Mouse (Mus musculus) spleen, adult 18-20 months (tissue): ENCODE measurements around the gene Csk.

Source experiments
- DNase-seq, 2 experiments: peaks; one replicate each; pipeline ENCODE4 v3.0.0; 2022; ENCODE audit warnings: mixed read lengths in 2 of 2

Gene Csk

DNA sequence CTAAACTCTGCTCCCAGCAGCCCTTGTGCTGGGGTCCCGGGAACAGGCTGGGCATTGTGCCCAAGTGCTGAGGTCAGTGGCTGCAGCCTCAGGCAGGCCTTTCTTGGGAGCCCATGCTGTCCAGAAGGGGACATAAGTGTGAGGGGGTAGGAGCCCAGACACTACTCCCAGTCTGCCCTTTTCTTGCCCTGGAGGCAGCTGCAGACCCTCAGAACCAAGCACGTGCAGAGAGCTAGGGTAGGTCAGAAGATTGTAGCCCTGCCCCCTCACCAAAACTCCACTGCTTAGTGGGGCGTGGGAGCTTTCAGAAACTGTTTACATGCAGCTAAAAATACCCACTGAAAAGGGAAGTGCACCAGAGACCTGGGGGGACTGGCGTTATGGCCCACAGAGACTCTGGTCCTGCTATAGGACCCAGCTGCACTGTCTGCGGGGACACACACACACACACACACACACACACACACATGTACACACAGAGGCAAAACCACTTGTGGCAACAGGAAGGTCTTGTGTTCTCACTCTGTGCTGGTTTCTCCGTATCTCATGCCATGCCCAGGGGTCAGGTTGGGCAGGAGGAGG, 15.6 kb downstream of the Csk start:
- DNase-seq: peak; percentile 65 to 78

DNA sequence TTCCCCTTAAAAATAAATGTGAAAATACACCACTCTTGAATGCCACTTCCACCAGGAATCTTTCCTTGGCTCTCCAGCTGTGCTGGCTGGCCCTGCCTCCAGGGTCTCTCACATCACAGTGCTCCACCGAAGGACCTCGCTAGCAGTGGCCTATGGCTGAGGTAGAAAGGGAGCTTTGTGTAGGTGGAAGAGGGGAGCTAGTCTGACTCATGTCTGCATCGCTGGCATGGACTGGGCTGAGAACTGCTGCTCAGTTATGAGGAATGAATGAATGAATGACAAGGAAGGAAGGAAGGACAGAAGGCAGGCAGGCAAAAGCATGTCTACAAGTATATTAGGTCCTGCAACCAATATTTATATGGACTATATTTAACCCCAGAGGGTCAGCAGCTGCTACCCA, 16.2 kb downstream of the Csk start:
- DNase-seq: peak in 1 of 2 experiments; percentile 15

DNA sequence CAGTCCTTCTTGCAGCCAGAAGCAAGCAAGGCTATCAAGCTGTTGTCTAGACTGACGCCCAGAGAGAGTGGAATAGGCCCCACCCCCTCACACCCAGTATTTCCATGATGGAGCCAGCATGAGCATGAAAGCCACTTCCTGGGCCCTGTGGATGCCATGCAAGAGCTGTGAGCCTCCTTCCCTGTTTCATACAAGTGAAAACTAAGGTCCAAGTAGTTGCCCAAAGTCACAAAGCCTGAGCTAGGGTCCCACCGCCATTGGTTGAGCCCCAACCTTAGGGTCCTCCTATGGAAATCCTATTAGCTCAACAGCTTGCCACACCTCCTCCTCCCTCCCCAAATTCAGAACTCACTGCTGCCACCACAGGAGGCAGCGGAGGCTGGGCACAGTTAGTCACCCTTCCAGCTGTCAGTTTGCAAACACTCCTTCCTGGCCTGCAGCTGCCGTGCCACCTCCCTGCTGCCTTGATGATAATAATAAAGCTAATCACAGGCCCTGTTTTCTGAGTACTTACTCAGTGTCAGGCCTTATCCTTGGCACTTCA, 19.9 kb downstream of the Csk start:
- DNase-seq: peak in 1 of 2 experiments; percentile 52

DNA sequence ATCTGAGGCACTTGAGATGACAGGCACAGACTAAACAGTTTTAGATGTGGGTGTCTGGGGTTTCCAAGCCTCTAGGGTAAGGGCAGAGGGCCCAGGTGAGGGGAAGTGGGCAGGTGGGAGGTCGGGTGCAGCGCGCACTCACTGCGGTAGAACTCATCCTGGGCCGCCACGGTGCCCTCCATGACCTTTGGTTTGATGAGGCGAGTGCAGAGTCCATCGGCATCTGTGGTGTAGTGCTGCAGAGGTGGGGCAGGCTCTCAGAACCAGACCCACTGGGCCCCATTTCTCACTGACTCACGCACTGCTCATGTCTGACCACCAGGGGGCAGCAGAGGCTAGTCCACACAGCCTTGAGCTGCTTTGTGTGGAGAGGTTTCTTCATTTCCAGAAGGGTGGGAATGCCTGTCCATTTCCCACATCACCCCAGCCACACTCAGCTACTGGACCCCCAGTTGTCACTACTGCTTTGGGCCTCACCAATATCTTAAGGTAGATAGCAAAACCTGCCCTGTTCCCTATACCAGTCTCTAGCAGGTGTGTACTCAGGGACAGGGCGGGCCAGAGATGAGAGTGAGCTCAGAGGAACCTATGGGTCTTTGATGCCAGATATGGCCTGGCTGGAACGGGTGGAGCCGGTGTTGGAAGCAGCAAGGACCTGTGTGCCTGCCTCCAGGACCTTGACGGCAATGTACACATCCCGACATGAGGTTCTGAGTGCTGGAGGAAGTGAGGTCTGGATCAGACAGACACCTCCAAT, 24.1 kb downstream of the Csk start:
- DNase-seq: peak; percentile 62 to 77

DNA sequence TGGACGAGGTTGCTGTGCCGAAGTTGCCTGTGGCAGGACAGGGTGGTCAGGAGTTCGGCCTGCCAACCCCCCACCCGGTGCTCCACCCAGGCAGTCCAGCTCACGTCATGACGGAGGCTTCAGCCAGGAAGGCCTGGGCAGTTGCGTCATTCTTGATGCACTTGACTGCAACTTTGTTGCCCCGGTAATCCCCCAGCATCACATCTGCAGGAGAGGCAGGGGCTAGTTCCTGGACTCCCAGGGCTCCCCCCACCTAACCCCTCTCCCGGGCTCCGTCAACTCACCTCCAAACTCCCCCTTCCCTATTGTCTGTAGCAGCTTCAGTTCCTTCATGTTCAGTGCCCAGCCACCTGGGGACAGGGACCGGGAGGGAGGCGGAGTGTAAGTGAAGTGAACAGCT, 24.7 kb downstream of the Csk start:
- DNase-seq: no peak

DNA sequence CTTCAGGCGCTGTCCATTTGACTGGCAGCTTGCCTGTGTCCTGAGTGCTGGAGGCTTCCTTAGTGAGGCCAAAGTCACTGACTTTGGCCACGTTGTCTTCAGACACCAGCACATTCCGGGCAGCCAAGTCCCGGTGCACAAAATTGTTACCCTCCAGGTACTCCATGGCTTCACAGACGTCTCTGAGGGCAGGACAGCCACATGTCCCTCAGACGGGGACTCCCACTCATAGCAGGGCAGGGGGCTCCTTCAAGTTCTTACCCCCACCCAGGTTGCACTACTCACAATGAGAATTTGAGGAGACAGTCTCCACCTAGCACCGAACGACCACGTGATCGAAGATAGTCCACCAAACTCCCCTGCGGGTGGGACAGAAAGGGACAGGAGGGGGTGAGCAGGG, 25.5 kb downstream of the Csk start:
- no peak for DNase-seq

DNA sequence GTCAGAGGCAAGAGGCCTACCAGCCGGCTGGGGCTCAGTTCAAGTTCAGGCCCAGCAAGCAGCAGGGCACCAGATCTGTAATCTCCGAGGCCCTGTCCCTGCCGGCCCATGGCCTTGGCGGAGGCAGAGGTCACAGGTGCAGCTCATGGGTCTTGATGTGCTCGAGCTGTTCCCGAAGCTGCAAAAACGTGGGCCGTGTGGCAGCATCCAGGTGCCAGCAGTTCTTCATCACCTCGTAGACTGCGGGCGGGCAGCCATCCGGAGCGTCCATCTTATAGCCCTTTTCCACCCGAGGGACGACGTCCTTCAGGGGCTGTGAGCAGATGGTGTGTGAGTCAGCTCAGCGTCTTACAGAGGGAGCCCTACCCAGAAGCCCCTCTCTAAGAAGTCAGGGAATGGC, 26.2 kb downstream of the Csk start:
- DNase-seq: peak in 1 of 2 experiments; percentile 4

DNA sequence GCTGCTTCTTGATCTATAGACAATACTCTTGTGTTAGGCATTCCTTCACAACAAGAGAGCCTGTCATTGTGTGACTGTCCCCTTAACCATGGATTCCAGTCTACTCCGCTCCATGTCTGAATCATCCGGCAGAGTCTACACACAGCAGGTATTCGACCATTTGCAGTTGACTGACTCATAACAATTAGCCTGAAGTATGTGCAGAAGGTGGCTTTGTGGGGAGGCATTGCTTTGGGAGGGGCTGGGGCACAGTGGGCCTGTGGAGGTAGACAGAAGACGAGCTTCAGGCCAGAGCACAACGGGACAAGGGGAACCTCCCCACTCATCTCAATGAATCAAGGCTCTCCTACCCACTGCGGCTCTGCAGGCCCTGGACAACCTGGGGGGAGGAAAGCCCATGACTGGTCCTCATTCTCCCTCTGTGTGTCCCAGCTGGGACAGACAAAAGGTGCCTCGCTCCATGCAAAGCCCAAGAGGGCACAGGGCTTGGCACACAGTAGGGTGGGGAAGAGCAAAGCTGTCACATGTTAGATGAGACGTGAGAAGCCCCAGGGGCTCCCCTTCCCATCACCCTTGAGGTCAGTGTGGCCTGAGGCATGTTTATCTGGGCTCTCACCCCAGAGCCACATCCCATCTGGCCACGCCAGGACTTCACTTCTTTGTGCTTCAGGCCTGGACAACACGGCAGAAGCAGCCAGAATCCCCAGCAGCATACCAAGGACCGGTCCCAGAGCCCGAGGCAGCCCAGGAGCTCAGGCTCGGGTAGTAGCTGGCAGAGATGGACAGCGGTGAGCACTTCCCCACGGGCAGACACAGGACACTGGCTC, 27.5 kb downstream of the Csk start:
- DNase-seq: no peak

DNA sequence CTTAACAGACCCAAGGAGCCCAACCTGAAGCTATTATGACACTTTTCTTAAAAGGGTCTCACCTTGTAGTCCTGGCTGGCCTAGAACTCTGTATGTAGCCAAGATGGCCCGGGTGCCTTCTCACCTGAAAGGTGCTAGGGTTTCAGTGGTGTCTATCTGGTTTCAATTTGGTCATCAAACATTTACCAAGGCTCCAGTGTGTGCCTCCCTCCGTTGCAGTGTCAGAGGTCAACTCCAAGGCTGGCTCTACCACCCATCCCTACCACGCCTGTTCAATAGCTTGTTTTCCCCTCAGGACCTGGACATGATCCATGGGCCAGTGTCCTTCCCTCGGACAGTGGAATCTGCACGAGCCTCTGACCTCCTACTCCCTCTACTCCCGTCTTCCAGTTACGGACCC, 29.1 kb downstream of the Csk start:
- DNase-seq: peak in 1 of 2 experiments; percentile 4

DNA sequence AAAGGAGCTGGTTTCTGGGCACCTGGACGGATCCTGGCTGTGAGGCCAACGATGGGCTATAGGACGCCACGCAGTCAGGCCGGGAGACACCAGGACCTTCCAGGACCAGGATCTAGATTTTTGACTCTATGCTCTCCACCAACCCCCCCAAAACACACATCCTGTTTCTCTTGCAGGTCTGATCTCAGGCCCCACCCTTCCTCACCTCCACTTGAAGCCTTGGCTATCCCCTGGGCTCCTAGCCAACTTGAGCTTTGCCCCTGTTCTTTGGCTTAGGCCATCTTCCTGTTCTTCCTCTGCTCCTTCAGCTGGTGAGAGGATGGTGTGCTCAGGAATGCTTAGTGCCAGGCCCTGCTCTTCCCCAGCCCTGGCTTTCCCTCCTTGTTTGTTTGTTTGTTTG, 32.8 kb downstream of the Csk start, which contains the start of gene Lman1l:
TSS of gene Lman1l (minus strand) at position 101 of the 400 bp plus-strand sequence.
- DNase-seq: no peak

DNA sequence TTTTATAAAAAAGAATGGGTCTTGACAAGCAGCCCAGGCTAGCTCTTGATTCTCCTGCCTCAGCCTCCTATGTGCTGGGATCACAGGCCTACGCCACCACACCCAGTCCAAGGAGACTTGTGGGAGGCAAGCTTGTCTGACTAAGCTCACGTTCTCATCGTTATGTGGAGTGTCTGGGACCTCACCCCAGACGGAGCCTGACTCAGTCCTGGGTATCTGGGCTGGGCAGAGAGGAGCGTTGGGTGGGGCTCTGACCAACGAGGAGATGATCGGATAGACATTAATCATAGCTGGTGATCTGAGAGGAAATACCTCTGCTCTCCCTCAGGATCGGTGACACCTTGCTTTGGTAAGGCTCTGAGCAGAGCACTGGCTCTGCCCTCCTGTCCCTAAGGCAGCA, 34.6 kb downstream of the Csk start:
- DNase-seq: no peak

DNA sequence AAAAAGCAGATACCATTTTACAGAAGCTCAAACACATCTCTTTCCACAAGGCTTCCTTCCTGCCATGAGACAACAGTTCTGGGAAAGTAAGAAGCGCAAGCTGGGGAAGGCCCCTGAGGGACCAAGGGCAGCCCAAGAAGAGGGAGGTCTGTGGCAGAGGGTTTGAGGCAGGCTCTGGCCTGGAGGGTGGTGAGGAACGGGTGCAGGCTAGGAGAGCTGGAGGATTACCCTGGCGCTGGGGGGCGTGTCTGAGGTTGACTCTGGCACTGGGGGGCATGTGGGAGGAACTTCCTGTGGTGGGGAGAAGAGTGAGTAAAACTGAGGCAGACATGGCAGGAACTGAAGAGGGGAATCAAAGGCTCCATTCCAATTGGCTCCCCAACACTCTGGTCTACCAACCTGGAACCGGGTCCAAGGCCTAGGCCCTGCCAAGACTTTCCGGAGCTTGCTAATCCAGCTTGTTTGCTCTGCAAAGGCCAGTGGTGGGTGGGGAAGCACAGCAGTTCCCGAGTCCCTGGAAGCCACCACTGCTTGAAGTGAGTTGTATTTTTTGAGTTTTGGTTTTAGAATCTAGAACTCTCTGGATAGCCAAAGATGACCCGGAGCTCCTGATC, 35.8 kb downstream of the Csk start:
- no peak for DNase-seq

DNA sequence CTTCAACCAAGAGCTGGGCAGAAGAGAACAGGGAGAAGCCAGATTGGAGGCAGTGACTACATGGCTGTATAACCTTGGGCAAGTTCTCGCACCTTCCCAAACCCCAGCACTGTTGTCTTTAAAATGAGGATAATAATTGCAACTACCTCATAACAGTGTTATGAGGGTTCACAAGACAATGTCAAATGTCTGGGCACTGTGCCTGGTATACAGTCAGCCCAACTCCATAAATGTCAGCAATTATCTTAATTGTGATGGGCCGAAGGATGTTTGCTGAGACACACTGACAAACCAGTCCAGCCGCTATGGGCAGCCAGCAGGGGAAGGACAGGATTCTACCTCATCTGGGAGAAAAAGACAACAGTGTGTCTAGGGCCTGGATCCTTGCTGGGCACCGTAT, 38.6 kb downstream of the Csk start:
- no peak for DNase-seq

DNA sequence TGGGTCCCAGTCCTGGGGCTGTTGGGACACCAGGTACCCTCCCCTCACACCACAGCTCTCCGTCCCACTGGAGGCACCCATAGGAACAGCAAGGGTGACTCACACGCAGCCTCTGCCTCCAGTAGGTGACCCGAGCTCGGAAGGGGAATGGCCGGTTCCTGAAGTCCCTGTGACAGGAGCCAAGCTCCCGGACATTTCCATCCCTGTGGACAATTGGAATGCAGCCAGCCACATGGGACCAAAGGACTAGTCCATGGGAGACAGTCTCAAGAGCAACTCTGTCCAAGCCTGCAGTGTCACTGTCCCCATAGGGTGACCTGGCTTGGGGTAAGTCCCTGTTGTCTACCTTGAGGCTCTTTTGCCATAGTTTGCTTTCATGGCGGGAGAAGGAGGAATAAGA, 39.5 kb downstream of the Csk start:
- no peak for DNase-seq

DNA sequence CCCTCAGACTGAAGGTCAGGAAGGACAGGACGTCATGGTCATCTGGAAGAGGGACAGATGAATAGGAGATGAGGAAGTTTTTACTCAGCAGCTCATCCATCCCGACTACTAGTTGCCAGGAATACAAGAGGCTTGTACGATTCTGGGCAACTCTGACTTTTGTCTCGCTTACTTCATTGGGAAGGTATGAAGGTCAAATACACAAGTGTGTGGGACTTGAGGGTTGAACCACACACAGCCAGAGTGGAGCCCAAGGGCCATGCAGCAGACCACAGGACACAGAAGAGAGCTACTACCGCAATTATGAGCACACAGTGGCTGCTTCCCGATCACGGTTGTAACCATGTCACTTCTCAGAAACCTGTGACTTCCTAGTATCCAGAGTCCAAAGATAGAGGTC, 40.8 kb downstream of the Csk start:
- DNase-seq: no peak

DNA sequence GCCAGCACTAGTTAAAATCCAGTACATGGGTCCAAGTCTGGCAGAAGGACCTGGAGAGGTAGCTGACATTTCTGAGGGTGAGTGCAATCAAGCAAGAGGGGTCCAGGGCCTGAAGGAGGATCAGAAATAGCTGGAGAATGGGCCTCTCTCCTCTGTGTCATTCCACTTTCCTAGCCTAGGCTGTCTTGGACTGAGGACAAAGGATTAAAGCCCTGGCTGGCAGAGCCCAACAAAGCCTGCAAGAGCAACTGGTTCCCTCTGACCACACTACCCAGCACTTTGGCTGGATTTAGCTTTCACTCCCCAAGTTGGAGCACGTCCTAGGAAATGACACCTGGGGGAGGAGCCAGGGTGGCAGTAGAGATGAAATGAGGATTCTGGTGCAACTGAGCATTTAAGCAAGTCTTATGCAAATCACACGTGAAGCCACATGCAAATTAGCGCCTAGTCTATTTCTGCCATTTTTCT, 43.0 kb downstream of the Csk start:
- no peak for DNase-seq

DNA sequence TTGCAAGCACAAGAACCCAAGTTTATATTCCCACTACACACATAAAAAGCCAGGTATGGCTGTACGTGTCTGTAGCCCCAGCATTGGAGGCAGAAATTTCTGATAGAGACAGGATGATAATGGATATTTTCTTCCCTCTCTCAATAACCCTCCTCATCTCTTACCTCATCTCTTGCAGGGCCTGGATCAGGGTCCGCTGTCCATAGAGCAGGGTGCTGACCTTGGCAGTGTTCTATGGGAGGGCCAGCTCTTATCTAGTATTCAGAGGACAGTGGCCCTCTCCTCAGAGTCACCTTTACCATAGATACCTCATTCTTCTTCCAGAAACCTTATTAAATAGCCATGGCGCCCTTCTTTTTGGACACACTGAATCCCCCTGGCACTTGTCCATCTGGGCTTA, 43.6 kb downstream of the Csk start:
- DNase-seq: no peak

DNA sequence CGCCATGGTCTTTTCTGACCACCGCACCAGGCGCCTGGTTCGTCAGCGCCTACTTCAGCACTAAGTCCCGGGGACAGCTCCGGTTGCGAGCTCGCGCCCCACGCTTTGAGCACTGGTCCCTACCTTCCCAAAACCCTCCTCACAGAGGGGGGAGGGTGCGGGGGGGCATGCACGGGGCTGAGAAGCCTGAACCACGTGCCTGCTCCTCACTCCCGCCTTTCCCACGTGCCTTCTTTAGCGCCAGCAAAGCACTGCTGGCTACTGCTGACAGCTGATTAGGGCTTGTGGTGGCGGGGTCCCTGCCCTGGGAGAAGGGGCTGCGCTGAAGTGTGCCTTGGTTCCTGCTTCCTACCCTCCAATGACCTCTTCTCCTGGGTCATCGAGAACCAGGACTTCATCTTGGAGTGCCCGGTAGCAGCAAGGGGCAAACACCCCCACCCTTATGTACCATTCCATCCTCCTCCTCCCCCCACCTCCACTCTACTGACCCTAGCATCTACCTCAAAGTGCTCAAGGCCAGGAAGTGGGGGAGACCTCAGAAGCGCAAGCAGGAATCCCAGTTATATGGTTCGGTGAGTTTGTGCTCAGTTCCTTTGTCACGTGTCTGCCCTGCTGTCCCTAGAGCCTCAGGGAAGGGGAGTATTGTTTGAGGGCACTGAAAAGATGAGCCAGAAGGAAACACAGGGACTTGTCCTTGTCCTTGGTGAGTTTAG, 47.1 kb downstream of the Csk start, which contains the start of gene Cplx3:
TSS of gene Cplx3 (minus strand) at position 143 of the 713 bp plus-strand sequence.
- no peak for DNase-seq

DNA sequence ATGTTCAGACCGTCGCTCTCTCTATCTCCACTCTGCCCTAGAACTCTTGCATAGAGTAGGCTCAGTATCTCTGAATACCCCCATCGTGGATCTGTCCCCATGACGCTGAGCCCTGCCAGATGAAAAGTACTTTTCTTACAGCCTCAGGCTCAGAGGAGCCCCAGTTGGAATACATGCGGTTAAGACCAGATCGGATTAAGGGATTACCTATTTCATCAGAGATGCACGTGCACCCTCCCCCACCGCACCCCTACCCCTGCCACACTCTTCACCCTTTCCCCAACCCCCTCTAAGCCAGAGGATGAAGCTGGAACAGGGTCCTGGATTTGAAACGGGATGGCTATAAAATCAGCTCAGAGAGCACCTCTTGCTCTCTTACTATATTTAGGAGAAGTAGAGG, 47.9 kb downstream of the Csk start:
- no peak for DNase-seq

DNA sequence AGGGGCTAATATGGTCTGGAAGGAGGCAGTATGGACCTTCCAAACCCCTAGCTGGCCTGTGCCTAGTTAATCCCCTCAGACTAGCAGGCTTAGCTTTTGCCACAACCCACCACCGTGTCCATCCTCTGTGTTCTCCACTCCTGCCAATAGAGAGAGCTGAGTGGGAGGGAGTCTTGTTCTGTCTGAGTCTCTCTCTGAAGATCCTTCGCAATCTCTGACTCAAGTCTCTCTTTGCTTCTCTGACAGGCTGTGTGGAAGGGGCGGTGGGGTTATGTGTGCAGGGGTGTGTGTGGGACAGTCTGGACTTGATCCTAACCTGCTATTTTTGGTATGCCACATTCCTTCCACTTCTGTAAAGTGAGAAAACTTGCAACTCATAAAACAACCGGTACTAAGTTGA, 48.6 kb downstream of the Csk start:
- DNase-seq: no peak

DNA sequence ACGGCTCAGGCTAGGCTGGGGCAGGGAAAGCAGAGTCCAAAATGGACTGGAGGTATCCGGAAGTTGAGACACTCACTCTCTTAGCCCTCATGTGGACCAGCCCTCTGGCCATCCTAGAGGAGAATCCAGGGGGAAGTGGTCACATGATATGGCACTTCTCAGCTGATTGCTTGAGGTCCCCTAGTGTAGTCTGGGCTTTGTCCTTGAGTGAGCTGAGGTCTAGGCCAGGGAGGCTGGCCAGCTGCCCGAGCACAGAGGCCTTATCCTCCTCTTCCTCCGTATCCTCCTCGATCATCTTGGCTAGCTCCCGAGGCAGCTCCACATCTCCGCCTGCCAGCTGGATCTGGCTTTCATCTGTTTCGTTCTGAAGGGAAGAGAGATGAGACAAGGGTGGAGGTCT, 51.3 kb downstream of the Csk start:
- no peak for DNase-seq

DNA sequence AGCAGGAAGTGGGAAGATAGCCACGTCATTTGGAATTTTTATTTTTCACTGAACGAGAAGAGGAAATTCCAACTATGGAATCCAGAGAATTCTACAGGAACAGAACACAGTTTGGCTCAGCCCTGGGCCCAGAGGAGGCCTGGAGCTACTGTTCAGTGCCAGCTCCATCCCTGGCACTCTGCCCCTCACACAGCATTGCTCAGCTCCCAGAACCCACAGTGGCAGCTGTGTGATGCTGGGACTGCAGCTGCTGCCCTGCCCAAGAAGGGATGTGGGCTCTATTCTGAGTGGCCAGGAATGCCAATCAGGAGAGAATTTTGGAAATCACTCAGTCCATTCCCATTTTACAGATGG, 52.1 kb downstream of the Csk start:
- no peak for DNase-seq
